Mouse (Mus musculus): ENCODE data around the gene Zmym1.

GRCm38 (mm10) chr4:127000601-127001105 lies 60.3 kb downstream of the Zmym1 start:
- no peak for TF ChIP-seq CTCF (IDR thresholded peaks at IDR 0.05; ENCODE audit: low read depth, low read length)
- TF ChIP-seq POLR2A (IDR thresholded peaks at IDR 0.05; ENCODE audit: insufficient read depth, low read length) = no peak
- TF ChIP-seq EP300 (IDR thresholded peaks at IDR 0.05; ENCODE audit: insufficient read depth, low read depth, low read length) = no peak
